12 mouse cellular contexts compared by ENCODE assay signal in genomic region chr3:142542776-142543175, GRCm38 (mm10). TPM values are rescaled to one million over a fixed set of nuclear protein-coding genes. Genes with fewer than 3 reads are reported as not detected.
"Had no signal": no experiment of that assay in that cellular context is flagged by ENCODE, and none has a peak within 500 bp of the region (broad histone marks: within the 10 kb centered on the region; RNA-seq: fewer than 3 reads in every experiment).

No protein-coding gene starts in this region.

RNA-seq across cellular contexts. Expression of gene Gbp5, which starts 49.0 kb away (rescaled TPM):
- polyA plus RNA-seq: heart, embryonic 11.5 days; kidney, embryonic 14.5 days; kidney, embryonic 16.5 days; limb, embryonic 12.5 days; liver, embryonic 11.5 days had no signal

RNA-seq across cellular contexts. Expression of gene Gbp2b, which starts 51.9 kb away (rescaled TPM):
- polyA plus RNA-seq: heart, embryonic 11.5 days; heart, embryonic 13.5 days; heart, embryonic 15.5 days; heart, postnatal 0 days; hindbrain, embryonic 11.5 days; hindbrain, embryonic 14.5 days; kidney, embryonic 14.5 days; kidney, embryonic 16.5 days; limb, embryonic 10.5 days; limb, embryonic 12.5 days; limb, embryonic 14.5 days; liver, embryonic 11.5 days had no signal
